Mouse (Mus musculus) neutrophil, adult 83 days (primary cell): Measurements from ENCODE around the gene Olfr1350. TPM values are rescaled to one million over a fixed set of nuclear protein-coding genes. Genes with fewer than 3 reads are reported as not detected.

Source experiments
- total RNA-seq, 2 experiments: library from RNA; stranded (reverse); gene quantifications; one replicate each; pipeline ENCODE4 v1.2.4; 2023

The Olfr1350 gene
- not detected for total RNA-seq

GRCm38 (mm10) chr7:6564541-6564940 is at the start of gene Olfr1350:
TSS of gene Olfr1350 (plus strand) at chr7:6564841.

DNA sequence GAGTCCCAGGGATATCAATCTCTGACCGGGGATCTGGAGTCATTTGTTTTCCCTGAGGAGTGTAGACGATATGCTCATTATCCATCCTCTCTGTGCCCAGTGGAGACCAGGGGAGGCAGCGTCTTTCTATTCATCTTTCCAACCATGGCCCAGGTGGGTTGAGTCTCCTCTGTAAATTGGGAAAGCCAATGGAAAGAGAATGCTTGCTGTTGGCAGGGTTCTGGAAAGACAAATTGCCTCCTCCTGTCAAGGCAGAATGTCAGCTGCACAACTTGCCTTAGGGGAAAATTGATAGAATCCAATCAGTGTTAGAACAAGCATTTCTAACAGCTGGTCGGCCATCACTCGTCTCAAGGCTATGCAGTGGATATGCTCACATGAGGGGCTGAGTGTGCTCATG is 41.8 kb upstream of the Olfr1350 start, which contains the start of gene Olfr1349:
TSS of gene Olfr1349 (minus strand) at position 101 of the 400 bp plus-strand sequence.

Other genes with a start within 250 kb of the Olfr1350 start
- gene Zfp583, start 233.6 kb upstream of the Olfr1350 start, total RNA-seq = under 1 TPM; 0.50 to 0.55 TPM
- not detected for gene Gm3854, start 221.1 kb upstream of the Olfr1350 start, total RNA-seq
- 1 to 10 TPM in 1 of 2 experiments, under 1 TPM in 1; 0.70 to 1.2 TPM for gene Zfp78, start 201.6 kb upstream of the Olfr1350 start, total RNA-seq
- gene Zfp28, start 181.5 kb upstream of the Olfr1350 start, total RNA-seq = 1 to 10 TPM; 1.6 to 2.5 TPM
- not detected for gene Smim17, start 166.1 kb upstream of the Olfr1350 start, total RNA-seq
- under 1 TPM in 1 of 2 experiments, not detected in 1; 0.07 TPM for gene Gm20715, start 154.6 kb upstream of the Olfr1350 start, total RNA-seq
- not detected for gene Olfr1344, start 126.2 kb upstream of the Olfr1350 start, total RNA-seq
- gene Olfr1336, start 108.7 kb upstream of the Olfr1350 start, total RNA-seq = not detected
- not detected for gene Olfr1346, start 97.7 kb upstream of the Olfr1350 start, total RNA-seq
- gene Olfr5, start 77.9 kb upstream of the Olfr1350 start, total RNA-seq = not detected
- not detected for gene Olfr1347, start 65.1 kb upstream of the Olfr1350 start, total RNA-seq
- not detected for gene Olfr1348, start 56.1 kb upstream of the Olfr1350 start, total RNA-seq
- gene Olfr1349, start 41.9 kb upstream of the Olfr1350 start, total RNA-seq = not detected
- not detected for gene Zim1, start 131.6 kb downstream of the Olfr1350 start, total RNA-seq
- gene Peg3, start 165.6 kb downstream of the Olfr1350 start, total RNA-seq = under 1 TPM; 0.04 to 0.07 TPM
- gene Usp29, start 165.7 kb downstream of the Olfr1350 start, total RNA-seq = not detected